Mouse (Mus musculus): ENCODE measurements around the gene Iqschfp.

Iqschfp gene

DNA sequence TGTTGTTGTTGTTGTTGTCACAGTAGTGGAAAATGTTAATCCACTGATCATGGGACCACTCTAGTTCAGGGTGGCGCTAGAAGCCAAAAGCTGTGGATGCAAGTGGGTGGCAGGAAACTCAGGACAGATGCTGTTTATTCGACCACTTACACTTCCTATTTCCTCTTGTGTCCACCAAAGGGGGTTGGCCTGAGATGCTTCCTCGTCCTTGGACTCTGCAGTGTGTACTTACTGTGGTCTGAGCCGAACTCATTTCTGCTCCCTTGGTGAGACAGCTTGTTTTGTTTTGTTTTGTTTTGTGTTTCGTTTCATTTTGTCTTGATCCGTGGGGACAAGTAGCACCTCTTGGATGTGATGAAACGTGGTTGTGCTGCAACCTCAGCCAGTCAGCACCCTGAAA lies 750.9 kb downstream of the Iqschfp start:
- DNase-seq (ENCODE audit: low spot score), result no peak

DNA sequence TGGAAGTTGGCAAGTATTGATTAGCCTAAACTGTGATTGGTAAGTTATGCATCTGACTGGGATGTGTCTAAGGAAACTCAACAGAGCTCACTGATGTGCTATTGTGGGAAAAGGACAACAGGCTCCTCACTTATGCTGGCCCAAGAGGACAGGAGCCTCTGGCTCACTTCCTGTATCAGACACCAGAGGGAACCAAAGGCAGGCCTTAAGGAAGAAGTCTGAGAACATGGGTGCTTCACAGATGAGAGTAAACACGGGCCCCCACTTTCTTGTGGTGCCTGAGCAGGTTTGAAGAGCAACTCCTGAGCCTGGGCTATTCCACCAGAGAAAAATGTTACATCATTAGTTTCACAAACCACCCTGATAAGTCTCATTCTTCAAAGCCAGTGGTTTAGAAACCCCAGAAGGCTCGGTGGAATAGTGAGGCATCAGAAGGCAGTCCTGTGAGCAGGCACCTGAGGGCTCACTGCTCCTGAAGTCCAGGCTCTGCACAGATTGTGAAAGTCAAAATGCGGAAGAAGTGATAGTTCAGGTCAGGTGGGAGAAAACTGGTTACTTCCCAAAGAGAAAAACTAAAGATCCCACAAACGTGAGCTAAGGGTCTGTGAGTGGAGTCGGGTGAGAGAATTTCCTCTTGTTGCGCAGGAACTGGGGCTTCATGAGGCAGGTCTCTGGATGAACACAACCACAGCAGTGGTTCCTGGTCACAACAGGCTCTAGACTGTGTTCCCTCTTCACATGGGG lies 754.5 kb downstream of the Iqschfp start:
- DNase-seq (ENCODE audit: low spot score), result no peak

DNA sequence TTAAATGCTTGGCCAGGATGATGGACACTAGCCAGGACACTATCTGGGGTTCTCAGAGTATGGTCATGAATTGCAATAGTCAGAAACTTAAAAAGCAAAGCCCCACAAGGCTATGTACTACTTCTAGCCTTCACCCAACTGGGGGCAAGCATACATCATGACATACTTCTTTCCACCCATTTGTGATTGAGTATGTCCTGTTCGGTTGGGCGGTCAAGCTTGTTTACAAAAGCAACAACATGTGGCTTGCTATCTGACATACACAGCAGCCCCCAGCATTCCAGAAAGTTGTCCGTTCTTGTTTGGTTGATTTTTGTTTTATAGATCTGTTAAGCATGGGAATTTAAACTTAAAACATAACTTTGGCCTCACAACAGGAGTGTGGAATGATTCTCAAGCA lies 755.2 kb downstream of the Iqschfp start:
- DNase-seq (ENCODE audit: low spot score), result no peak

DNA sequence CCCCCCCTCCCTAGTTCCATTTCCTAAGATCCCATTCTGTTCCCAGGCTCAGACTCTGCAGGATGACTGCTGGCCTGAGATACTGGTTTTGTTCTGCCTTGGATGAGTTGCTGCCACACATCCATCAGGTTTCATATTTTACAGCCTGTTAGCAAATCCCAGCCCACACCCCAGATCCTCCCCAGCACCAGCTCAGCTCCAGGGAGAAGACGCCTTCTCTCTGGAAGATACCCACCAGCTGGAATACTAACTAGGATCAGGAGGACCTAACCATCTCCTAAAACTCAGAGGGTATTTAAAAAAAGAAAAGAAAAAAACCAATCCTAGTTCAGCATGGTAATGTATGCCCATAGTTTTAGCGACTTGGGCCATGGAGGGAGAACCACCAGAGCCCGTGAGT lies 758.2 kb downstream of the Iqschfp start:
- DNase-seq (ENCODE audit: low spot score), result no peak

DNA sequence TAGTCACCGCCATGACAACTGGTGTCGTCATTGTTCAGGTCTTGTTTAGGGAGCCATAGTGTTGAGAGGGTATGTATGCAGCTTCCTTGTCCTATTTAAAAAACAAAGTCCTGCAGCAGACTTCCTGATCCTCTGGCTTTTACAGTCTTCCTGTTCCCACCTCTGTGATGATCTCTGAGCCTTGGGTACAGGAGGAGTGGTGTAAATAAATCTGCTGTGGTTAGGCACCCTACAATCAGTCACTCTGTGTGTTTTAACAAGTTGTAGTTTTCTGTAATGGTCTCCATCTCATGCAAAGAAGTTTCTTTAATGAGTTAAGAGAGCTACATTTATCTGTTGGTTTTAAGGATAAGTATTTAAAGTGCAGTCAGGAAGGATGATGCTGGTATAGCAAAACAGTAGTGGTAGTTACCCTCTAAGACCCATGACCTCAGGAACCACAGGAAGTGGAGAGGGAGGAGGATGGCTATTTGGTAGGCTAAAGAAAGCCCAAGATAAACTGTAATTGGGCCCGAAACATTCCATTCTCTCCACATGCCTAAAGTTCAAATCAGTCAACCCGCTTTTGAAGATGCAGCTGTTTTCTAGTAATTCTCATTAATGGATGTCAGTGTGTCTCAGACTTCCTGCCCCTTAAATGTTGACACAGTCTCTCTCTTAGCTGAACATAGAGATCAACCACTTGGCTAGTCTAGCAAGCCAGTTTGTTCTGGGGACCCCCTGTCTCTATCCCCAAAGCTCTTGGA lies 764.7 kb downstream of the Iqschfp start:
- DNase-seq (ENCODE audit: low spot score), result no peak

DNA sequence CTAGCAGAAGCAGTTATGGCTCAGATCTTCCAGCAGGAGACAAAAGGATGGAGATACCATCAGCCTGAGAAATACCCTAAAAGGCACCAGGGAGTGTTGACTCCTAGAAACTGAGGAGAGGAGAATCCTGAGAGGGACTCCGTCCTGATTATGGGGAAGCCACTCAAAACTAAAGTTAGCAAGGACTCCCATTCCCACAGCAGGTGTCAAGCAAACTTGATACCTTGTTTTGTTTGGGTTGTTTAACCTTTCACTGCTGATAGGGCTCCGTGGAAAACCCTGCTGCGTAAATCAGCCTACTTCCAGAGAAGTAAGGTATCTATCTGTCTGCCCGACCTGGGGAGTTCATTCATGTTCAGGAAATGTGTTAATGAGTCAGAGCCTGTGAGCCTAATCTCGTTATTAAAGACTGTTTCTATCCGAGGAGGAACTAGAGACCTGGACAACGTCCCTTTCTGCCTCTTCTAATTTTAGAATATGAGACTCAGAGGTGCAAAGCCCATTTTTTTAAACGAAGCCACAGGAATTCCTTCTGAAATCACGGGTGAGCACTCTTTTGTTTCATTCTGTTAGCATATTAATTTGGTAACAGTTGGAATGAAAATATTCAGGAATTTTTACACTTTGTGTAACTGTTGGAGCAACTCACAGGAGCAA lies 765.7 kb downstream of the Iqschfp start:
- DNase-seq (ENCODE audit: low spot score), result no peak

DNA sequence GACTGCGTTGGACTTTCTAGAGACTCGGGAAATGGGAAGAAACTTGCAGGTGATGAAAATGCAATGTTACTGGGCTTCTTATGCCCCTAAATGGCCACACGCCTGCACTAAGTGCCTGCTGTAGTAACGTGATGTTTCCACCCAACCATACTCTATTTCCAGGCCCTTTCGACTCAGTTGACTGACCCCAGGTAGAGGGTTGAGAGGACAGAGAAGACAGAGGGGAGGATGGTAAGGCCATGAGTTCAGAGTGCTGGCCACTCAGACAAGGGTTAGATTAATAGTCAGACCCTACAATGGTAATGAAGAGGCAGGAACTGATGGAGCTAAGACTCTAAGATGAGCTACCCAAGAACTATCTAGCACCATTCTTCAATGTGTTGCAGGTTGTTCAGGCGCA lies 768.0 kb downstream of the Iqschfp start:
- DNase-seq (ENCODE audit: low spot score), result no peak

DNA sequence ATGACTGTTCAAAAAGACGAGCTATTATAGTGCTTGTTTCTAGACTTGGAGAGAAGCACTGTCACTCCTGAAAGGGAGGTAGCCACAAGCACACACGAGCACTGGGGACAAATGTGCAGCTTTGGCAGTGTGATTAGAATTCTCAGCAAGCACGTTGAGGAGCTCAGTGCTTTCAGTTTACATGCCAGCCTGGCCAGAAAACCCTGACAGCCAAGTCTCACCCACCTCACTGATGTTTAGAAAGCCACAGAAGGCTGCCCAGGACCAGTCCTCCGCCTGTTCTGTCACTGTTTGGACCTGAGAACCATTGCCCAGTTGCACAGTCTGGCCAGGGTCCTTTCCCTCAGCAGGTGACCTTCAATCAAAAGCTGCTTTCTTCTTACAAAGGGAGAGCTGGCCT lies 768.5 kb downstream of the Iqschfp start:
- DNase-seq (ENCODE audit: low spot score), result no peak

DNA sequence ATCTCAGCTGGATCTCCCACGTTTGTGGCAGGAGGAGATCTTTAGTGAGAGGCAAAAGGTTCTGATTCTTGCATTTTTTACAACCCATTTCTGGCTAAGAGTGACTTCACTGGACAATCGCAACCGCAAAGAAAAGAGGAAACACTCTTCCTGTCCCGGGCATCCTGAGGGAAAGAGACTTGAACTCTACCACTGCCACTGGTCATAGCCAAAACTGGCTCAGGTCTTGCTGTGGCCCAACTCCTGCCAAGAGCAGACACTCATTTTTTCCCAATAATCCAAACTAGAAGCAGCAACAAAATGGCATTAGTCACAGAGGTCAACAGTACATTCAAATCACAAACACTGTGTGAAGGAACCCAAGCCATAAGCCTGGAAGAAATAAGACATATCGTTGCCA lies 770.4 kb downstream of the Iqschfp start:
- no peak for DNase-seq (ENCODE audit: low spot score)

DNA sequence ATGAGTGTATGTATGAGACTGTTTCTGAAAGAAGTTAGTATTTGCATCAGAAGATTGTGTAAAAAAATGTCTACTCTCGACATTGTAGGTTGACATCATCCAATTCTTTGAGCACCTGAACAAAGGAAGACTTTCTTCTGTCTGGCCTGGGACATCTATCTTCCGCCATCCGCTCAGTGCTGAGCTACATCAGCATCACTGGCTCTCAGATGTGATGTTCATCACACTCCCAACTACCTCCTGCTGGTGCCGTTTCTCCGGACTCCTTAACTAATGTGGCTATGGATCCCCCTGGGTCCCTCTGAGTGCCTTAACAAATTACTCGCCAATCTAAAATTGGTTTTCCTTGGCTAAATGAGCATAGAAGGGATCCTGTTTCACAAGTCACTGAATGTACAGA lies 772.3 kb downstream of the Iqschfp start:
- DNase-seq (ENCODE audit: low spot score), result no peak

DNA sequence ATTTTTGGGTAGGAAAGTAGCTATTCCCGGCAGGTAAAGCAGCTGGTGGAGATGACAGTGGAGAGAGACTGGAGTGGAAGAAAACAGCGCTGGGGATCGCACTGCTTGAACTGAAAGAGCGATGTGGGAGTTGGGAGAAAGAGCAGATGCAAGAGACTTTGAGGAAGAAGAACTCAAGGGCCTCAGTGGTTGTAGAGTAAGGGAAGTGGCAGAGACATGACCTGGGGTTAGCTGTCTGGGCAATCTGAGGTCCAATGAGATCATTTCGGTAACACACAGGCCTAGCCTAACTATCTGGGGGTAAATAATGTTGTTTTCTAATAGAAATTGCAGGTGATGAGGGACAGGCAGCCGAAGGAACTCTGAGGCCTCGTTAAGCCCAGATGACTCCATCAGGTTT lies 774.3 kb downstream of the Iqschfp start:
- no peak for DNase-seq (ENCODE audit: low spot score)

DNA sequence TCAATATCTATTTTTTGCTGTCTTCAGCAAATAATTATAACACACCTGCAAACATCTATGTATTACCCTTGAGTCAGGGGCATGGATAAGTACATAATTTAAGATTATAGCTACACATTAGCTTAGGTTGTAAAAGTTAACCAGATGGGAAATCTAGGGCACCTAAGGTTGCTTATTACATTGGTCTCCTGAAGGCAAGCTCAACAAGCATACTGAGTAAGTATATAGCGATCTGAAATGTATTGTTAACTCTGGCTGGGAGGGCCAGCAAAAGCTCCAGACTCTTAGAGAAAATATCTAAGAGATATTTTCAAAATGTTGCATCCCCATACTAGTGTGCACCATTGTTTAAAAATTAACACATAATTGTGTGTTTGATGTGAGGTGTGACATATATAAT lies 775.8 kb downstream of the Iqschfp start:
- no peak for DNase-seq (ENCODE audit: low spot score)

DNA sequence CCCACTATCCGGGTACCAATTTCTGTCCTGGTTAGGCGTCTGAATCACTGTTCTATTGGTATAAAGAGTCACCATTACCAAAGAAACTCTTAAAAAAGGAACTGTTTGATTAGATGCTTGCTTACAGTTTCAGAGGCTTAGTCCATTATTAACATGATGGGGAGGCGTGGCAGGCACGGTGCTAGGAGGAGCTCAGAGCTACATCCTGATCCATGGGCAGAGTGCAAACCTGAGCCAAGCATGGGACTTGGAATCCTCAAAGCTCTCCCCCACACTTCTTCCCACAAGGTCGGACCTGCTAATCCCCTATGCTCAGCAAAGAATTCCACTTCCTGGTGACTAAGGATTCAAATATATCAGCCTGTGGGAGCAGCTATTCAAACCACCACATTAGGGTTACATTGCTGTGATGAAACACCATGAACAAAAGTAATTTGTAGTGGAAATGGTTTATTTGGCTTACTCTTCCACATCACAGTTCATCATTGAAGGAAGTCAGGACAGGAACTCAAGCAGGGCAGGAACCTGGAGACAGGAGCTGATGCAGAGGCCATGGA lies 777.5 kb downstream of the Iqschfp start:
- no peak for DNase-seq (ENCODE audit: low spot score)

DNA sequence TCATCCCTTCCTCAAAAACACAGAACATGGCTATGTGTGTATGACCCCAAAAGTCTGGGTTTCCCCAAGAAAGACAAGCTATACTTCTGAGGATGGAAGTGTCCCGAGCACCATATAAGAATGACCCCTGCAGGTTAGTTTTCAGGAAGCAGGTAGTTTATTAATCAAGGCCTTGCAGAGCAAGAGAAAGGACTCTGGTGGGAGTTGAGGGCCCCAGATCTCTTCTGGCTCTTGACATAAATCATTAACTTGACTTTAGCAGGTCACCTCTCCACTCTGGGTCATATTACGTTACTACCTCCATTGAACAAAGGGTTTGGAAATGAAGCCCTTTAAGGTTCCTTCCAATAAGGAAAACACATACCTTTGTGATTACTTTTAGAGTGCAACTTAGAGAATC lies 782.7 kb downstream of the Iqschfp start:
- DNase-seq (ENCODE audit: low spot score), result no peak

DNA sequence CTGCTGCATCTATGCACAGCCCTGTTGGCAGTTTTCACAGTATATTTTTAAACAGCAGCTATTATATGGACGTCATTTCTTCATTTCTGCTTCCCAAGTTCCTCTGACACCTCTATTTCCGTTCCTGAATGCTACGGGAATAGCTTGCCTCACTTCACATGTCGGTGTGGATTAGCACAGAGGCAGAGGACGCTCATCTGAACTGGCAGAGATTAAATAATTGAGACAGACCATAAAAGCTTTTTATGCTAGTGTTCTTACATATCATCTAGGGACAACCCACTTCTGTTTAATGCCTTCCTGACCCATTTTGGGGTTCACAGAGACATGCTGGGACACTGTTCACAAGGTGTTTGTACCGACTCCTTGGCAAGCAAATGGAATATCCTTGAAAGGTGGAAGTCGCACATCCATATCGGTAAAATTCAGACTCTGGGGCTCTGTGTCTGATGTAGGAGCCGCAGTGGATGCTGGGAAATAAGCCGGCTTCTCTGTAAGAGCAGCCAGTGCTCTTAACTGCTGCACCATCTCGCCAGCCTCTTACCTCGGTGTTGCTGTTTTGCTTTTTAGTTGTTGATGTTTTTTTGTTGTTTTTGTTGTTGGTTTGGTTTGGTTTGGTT lies 783.3 kb downstream of the Iqschfp start:
- DNase-seq (ENCODE audit: low spot score), result no peak
